Mouse (Mus musculus): ENCODE data around the gene M1ap. TPM values are rescaled to one million over a fixed set of nuclear protein-coding genes. Genes with fewer than 3 reads are reported as not detected.

The M1ap gene
- polyA plus RNA-seq, 1 experiment from 2014 or later: 0.71 TPM

GRCm38 (mm10) chr6:83065995-83066394, 119.3 kb downstream of the M1ap start:
- Histone ChIP-seq H3K9ac (ENCODE audit: low read length) (no peak overlapping the region), H3K4me3 (ENCODE audit: low read length) (no peak overlapping the region), H3K27me3 (ENCODE audit: control insufficient read depth, insufficient read depth, low read length) (peaks cover 95% of the 10 kb centered on the region), H3K4me1 (ENCODE audit: control insufficient read depth, insufficient read depth, low read length) (peaks cover 9% of the 10 kb centered on the region; the same call in 1 of the 2 replicates), H3K36me3 (ENCODE audit: control insufficient read depth, insufficient read depth) (no peaks in the 10 kb centered on the region), H3K27ac (ENCODE audit: low read length) (no peak overlapping the region), H3K9me3 (replicated peaks; ENCODE audit: control insufficient read depth, low read length) (no peaks in the 10 kb centered on the region), H3K4me2 (ENCODE audit: low read depth, low read length) (no peak overlapping the region)
- 37% methylated on average over 8 of the region's 8 CpGs for WGBS
- no peak for ATAC-seq (replicated peaks; ENCODE audit: extremely low read depth, insufficient read depth, low FRiP score)

GRCm38 (mm10) chr6:83066441-83066840, 119.7 kb downstream of the M1ap start:
- Histone ChIP-seq H3K4me3 (ENCODE audit: low read length) (no peak overlapping the region), H3K27ac (ENCODE audit: low read length) (no peak overlapping the region), H3K9me3 (replicated peaks; ENCODE audit: control insufficient read depth, low read length) (no peaks in the 10 kb centered on the region), H3K4me2 (ENCODE audit: low read depth, low read length) (no peak overlapping the region), H3K36me3 (ENCODE audit: control insufficient read depth, insufficient read depth) (no peaks in the 10 kb centered on the region), H3K27me3 (ENCODE audit: control insufficient read depth, insufficient read depth, low read length) (peaks cover 96% of the 10 kb centered on the region), H3K4me1 (ENCODE audit: control insufficient read depth, insufficient read depth, low read length) (peaks cover 12% of the 10 kb centered on the region; the same call in 1 of the 2 replicates), H3K9ac (ENCODE audit: low read length) (no peak overlapping the region)
- ATAC-seq (replicated peaks; ENCODE audit: extremely low read depth, insufficient read depth, low FRiP score): no peak
- WGBS: 26% methylated on average over 6 of the region's 6 CpGs

- H3K4me2 ChIP-seq (ENCODE audit: low read depth, low read length): peak overlapping the region; percentile 56
- ATAC-seq (replicated peaks; ENCODE audit: extremely low read depth, insufficient read depth, low FRiP score): no peak
- 9% methylated on average over 8 of the region's 8 CpGs for WGBS
These were observed 121.5 kb downstream of the M1ap start for GRCm38 (mm10) chr6:83068221-83068620.

GRCm38 (mm10) chr6:83068706-83069487, 122.2 kb downstream of the M1ap start:
- WGBS: 1% methylated on average over 77 of the region's 81 CpGs
- peaks cover 95% of the 10 kb centered on the region for H3K27me3 ChIP-seq (ENCODE audit: control insufficient read depth, insufficient read depth, low read length)
- no peaks in the 10 kb centered on the region for H3K9me3 ChIP-seq (replicated peaks; ENCODE audit: control insufficient read depth, low read length)
- H3K4me1 ChIP-seq (ENCODE audit: control insufficient read depth, insufficient read depth, low read length): peaks cover 12% of the 10 kb centered on the region; the same call in 1 of the 2 replicates
- no peak overlapping the region for H3K27ac ChIP-seq (ENCODE audit: low read length)
- peak overlapping the region; percentile 56 for H3K4me2 ChIP-seq (ENCODE audit: low read depth, low read length)
- no peak overlapping the region for H3K9ac ChIP-seq (ENCODE audit: low read length)
- ATAC-seq (replicated peaks; ENCODE audit: extremely low read depth, insufficient read depth, low FRiP score): no peak
- H3K4me3 ChIP-seq (ENCODE audit: low read length): peak overlapping the region; percentile 29
- H3K36me3 ChIP-seq (ENCODE audit: control insufficient read depth, insufficient read depth): no peaks in the 10 kb centered on the region

More at GRCm38 (mm10) chr6:83068221-83068620, 121.5 kb downstream of the M1ap start:
- H3K27me3 ChIP-seq (ENCODE audit: control insufficient read depth, insufficient read depth, low read length): peaks cover 95% of the 10 kb centered on the region
- H3K4me3 ChIP-seq (ENCODE audit: low read length): peak overlapping the region; percentile 29
- peaks cover 12% of the 10 kb centered on the region; the same call in 1 of the 2 replicates for H3K4me1 ChIP-seq (ENCODE audit: control insufficient read depth, insufficient read depth, low read length)
- H3K36me3 ChIP-seq (ENCODE audit: control insufficient read depth, insufficient read depth): no peaks in the 10 kb centered on the region
- no peak overlapping the region for H3K27ac ChIP-seq (ENCODE audit: low read length)
- no peak overlapping the region for H3K9ac ChIP-seq (ENCODE audit: low read length)
- H3K9me3 ChIP-seq (replicated peaks; ENCODE audit: control insufficient read depth, low read length): no peaks in the 10 kb centered on the region

- peak overlapping the region; percentile 19; the same call in 1 of the 2 replicates for H3K4me2 ChIP-seq (ENCODE audit: low read depth, low read length)
- peaks cover 12% of the 10 kb centered on the region; the same call in 1 of the 2 replicates for H3K4me1 ChIP-seq (ENCODE audit: control insufficient read depth, insufficient read depth, low read length)
- no peak; the same call in 1 of the 2 replicates for ATAC-seq (replicated peaks; ENCODE audit: extremely low read depth, insufficient read depth, low FRiP score)
- no peaks in the 10 kb centered on the region for H3K9me3 ChIP-seq (replicated peaks; ENCODE audit: control insufficient read depth, low read length)
- H3K9ac ChIP-seq (ENCODE audit: low read length): no peak overlapping the region
- WGBS: 1% methylated on average over 68 of the region's 69 CpGs
- H3K36me3 ChIP-seq (ENCODE audit: control insufficient read depth, insufficient read depth): no peaks in the 10 kb centered on the region
- peak overlapping the region; percentile 34 for H3K4me3 ChIP-seq (ENCODE audit: low read length)
- H3K27me3 ChIP-seq (ENCODE audit: control insufficient read depth, insufficient read depth, low read length): peaks cover 95% of the 10 kb centered on the region
- H3K27ac ChIP-seq (ENCODE audit: low read length): no peak overlapping the region
These were observed 123.0 kb downstream of the M1ap start for GRCm38 (mm10) chr6:83069488-83070246.

GRCm38 (mm10) chr6:83070247-83070310, 123.4 kb downstream of the M1ap start, which contains the start of gene Tlx2:
Gene Tlx2 (minus strand): TSS chr6:83070293.
- Histone ChIP-seq H3K4me1 (ENCODE audit: control insufficient read depth, insufficient read depth, low read length) (peaks cover 12% of the 10 kb centered on the region; the same call in 1 of the 2 replicates), H3K36me3 (ENCODE audit: control insufficient read depth, insufficient read depth) (no peaks in the 10 kb centered on the region), H3K9ac (ENCODE audit: low read length) (no peak within 1 kb of the TSS), H3K9me3 (replicated peaks; ENCODE audit: control insufficient read depth, low read length) (no peaks in the 10 kb centered on the region), H3K4me2 (ENCODE audit: low read depth, low read length) (peak within 1 kb of the TSS; percentile 56; the same call in 1 of the 2 replicates), H3K4me3 (ENCODE audit: low read length) (peak within 1 kb of the TSS; percentile 34), H3K27me3 (ENCODE audit: control insufficient read depth, insufficient read depth, low read length) (peaks cover 95% of the 10 kb centered on the region), H3K27ac (ENCODE audit: low read length) (no peak within 1 kb of the TSS)
- WGBS: 2% methylated on average over 10 of the region's 10 CpGs
- ATAC-seq (replicated peaks; ENCODE audit: extremely low read depth, insufficient read depth, low FRiP score): no peak

- Histone ChIP-seq H3K4me1 (ENCODE audit: control insufficient read depth, insufficient read depth, low read length) (peaks cover 12% of the 10 kb centered on the region; the same call in 1 of the 2 replicates), H3K9ac (ENCODE audit: low read length) (no peak overlapping the region)
- ATAC-seq (replicated peaks; ENCODE audit: extremely low read depth, insufficient read depth, low FRiP score): no peak
These were observed 123.9 kb downstream of the M1ap start for GRCm38 (mm10) chr6:83070311-83071219.

GRCm38 (mm10) chr6:83071220-83071619, 124.5 kb downstream of the M1ap start:
- ATAC-seq (replicated peaks; ENCODE audit: extremely low read depth, insufficient read depth, low FRiP score): no peak
- H3K36me3 ChIP-seq (ENCODE audit: control insufficient read depth, insufficient read depth): no peaks in the 10 kb centered on the region
- no peak overlapping the region for H3K9ac ChIP-seq (ENCODE audit: low read length)
- H3K9me3 ChIP-seq (replicated peaks; ENCODE audit: control insufficient read depth, low read length): no peaks in the 10 kb centered on the region
- no peak overlapping the region for H3K4me2 ChIP-seq (ENCODE audit: low read depth, low read length)
- peaks cover 12% of the 10 kb centered on the region; the same call in 1 of the 2 replicates for H3K4me1 ChIP-seq (ENCODE audit: control insufficient read depth, insufficient read depth, low read length)
- 0 out of 2 replicates have a peak overlapping the region, but pooled peaks have one; percentile 6 for H3K4me3 ChIP-seq (ENCODE audit: low read length)
- WGBS: 3% methylated on average over 24 of the region's 24 CpGs
- H3K27ac ChIP-seq (ENCODE audit: low read length): no peak overlapping the region
- peaks cover 93% of the 10 kb centered on the region for H3K27me3 ChIP-seq (ENCODE audit: control insufficient read depth, insufficient read depth, low read length)

More at GRCm38 (mm10) chr6:83070311-83071219, 123.9 kb downstream of the M1ap start:
- no peaks in the 10 kb centered on the region for H3K36me3 ChIP-seq (ENCODE audit: control insufficient read depth, insufficient read depth)
- no peak overlapping the region for H3K27ac ChIP-seq (ENCODE audit: low read length)
- under 1% methylated on average over 57 of the region's 58 CpGs for WGBS
- peak overlapping the region; percentile 19; the same call in 1 of the 2 replicates for H3K4me2 ChIP-seq (ENCODE audit: low read depth, low read length)
- peak overlapping the region; percentile 34 for H3K4me3 ChIP-seq (ENCODE audit: low read length)
- H3K9me3 ChIP-seq (replicated peaks; ENCODE audit: control insufficient read depth, low read length): no peaks in the 10 kb centered on the region
- peaks cover 94% of the 10 kb centered on the region for H3K27me3 ChIP-seq (ENCODE audit: control insufficient read depth, insufficient read depth, low read length)
